Mouse (Mus musculus) T-helper 17 cell (primary cell): ENCODE results near the gene Ube2d1.

Experiments
- in situ Hi-C, 2 experiments: fragments of 300-600 bp; cut with MboI, MseI; formaldehyde crosslinking; loops; 1 replicate in 1 of 2; 2 replicates in 1 of 2; pipeline ENCODE4 v1.15.1; 2025; ENCODE audit warnings: high pct_unique_total_duplicates in 2 of 2

Gene Ube2d1

GRCm38 (mm10) chr10:71291801-71292200, 6.7 kb upstream of the Ube2d1 start:
- in situ Hi-C loops = no loop called here

- in situ Hi-C loops = no loop called here
These were observed 6.2 kb upstream of the Ube2d1 start for GRCm38 (mm10) chr10:71291179-71291661.

GRCm38 (mm10) chr10:71284511-71285125, 444 bp downstream of the Ube2d1 start:
- in situ Hi-C loops = loop anchor here in 1 of 2 experiments (5.0 kb wide), 1 partner anchor 42 kb away; no protein-coding TSS in a partner anchor

GRCm38 (mm10) chr10:71284131-71284510, 941 bp downstream of the Ube2d1 start:
- in situ Hi-C loops = loop anchor here in 1 of 2 experiments (5.0 kb wide), 1 partner anchor 42 kb away; no protein-coding TSS in a partner anchor

- in situ Hi-C loops = no loop called here
These were observed 11.9 kb downstream of the Ube2d1 start for GRCm38 (mm10) chr10:71273008-71273739.

GRCm38 (mm10) chr10:71267973-71268372, 17.1 kb downstream of the Ube2d1 start:
- in situ Hi-C loops = no loop called here

GRCm38 (mm10) chr10:71267511-71267910, 17.6 kb downstream of the Ube2d1 start:
- in situ Hi-C loops = no loop called here

- in situ Hi-C loops = no loop called here
These were observed 20.0 kb downstream of the Ube2d1 start for GRCm38 (mm10) chr10:71265067-71265466.

GRCm38 (mm10) chr10:71261637-71262036, 23.4 kb downstream of the Ube2d1 start:
- in situ Hi-C loops = no loop called here

GRCm38 (mm10) chr10:71258943-71259342, 26.1 kb downstream of the Ube2d1 start:
- in situ Hi-C loops = no loop called here

GRCm38 (mm10) chr10:71258516-71258915, 26.5 kb downstream of the Ube2d1 start:
- in situ Hi-C loops = no loop called here

GRCm38 (mm10) chr10:71253147-71253546, 31.9 kb downstream of the Ube2d1 start:
- in situ Hi-C loops = no loop called here

GRCm38 (mm10) chr10:71252421-71252820, 32.6 kb downstream of the Ube2d1 start:
- in situ Hi-C loops = no loop called here

GRCm38 (mm10) chr10:71251846-71252245, 33.2 kb downstream of the Ube2d1 start:
- in situ Hi-C loops = no loop called here

- in situ Hi-C loops = no loop called here
These were observed 33.8 kb downstream of the Ube2d1 start for GRCm38 (mm10) chr10:71251256-71251655.

- in situ Hi-C loops = no loop called here
These were observed 34.6 kb downstream of the Ube2d1 start for GRCm38 (mm10) chr10:71250472-71250871.

GRCm38 (mm10) chr10:71249086-71249880, 35.8 kb downstream of the Ube2d1 start:
- in situ Hi-C loops = no loop called here

GRCm38 (mm10) chr10:71246956-71247355, 38.1 kb downstream of the Ube2d1 start:
- in situ Hi-C loops = no loop called here

GRCm38 (mm10) chr10:71239479-71240120, 45.5 kb downstream of the Ube2d1 start:
- in situ Hi-C loops = loop anchor here (5.0 to 10.0 kb wide), 4 partner anchors 43 to 1887 kb away; partner anchors contain the start of genes Cdk1 (in 1 of the 2), Cisd1 (in 1 of the 2) and Ipmk (in 1 of the 2)

- in situ Hi-C loops = loop anchor here (5.0 to 10.0 kb wide), 3 partner anchors 107 to 1886 kb away; partner anchors contain the start of genes Cdk1 (in 1 of the 2), Cisd1 (in 1 of the 2) and Ipmk (in 1 of the 2)
These were observed 46.9 kb downstream of the Ube2d1 start, which contains the start of gene Tfam for GRCm38 (mm10) chr10:71238240-71238554. Tfam (minus strand) TSS chr10:71238280.
